Mouse (Mus musculus) heart, adult 9 months (tissue): ENCODE measurements around the gene Hist1h2bh.
"Not testable (repeated sequence)": the region's sequence is repeated elsewhere in the genome, so short reads cannot be mapped to it uniquely, and the experiment has no call there.

Experiments
- DNase-seq, 2 experiments: peaks; one replicate each; pipeline ENCODE4 v3.0.0; 2022; ENCODE audit warnings: low spot score in 2 of 2

Hist1h2bh gene

DNA sequence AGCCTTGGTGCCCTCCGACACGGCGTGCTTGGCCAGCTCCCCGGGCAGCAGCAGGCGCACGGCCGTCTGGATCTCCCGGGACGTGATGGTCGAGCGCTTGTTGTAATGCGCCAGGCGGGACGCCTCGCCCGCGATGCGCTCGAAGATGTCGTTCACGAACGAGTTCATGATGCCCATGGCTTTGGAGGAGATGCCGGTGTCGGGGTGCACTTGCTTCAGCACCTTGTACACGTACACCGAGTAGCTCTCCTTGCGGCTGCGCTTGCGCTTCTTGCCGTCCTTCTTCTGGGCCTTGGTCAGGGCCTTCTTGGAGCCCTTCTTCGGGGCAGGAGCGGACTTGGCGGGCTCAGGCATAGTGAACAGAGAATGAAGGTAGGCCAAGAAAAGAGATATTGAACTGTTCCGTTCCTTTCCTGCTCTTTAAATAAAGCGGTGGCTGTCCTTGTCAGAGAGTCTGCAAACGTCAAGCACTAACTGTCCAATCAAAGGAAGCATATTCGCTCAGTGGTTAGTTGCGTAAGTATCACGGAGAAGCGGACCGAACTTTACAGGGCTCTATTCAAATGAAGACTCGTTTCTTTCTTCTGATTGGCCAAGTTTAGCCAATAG lies at the start of gene Hist1h2bh:
TSS of gene Hist1h2bh (minus strand) at position 394 of the 609 bp plus-strand sequence.
- peak; percentile 88 to 95 for DNase-seq

DNA sequence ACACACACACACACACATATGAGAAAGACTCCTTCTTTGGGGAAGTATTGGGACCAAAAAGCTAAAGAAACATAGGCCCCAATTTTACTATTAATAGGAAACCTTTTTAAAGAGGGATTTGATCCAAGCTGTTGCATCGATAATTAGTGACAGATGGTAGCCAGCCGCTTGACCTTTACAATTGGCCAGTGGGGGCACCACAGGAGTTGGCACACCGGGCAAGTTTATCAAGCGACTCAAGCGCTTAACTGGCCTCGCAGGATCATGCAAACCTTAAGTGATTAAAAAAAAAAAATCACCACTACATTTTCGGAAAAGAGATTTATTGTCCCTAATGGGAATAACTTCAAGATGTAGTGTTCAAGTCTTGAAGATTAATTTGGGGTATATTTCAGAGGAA lies 49.4 kb upstream of the Hist1h2bh start:
- DNase-seq = no peak

DNA sequence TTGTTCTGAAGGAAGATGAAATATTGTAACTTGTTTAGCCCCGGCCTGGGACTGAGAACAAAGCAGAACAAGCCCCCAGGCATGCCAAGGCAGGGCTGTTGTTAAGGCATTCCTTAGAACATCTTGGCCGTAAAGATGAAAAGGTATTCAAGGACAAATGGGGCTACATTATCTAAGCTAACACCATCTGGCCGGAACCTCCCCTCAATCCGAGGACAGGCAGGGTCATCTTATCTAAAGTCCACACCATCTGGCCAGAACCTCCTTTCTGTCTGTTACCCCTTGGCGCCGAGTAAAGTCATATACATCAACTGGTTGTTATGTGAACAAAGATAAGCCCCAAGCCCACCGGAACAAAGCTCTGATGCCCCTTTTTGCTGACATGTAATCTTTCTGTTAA lies 48.7 kb upstream of the Hist1h2bh start:
- DNase-seq = not testable (repeated sequence)

DNA sequence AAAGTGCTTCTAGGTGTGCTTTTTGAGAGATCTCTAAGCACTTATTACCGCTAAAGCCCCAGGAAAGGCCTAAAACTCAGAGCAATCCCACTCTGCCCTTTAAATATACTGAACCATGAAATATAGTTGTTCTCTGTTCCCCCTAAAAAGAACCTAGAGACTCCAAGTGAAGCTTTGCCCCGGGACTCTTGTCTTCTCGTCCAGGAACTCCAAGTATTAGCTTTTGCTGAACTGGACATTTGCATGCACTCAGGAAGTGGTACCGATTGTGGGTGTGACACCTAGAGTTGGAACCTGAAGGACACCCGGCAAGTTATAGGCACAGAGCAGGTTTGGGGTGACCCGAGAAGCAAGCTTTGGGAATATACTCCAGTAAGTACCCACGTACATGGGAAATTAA lies 48.0 kb upstream of the Hist1h2bh start:
- DNase-seq = no peak

DNA sequence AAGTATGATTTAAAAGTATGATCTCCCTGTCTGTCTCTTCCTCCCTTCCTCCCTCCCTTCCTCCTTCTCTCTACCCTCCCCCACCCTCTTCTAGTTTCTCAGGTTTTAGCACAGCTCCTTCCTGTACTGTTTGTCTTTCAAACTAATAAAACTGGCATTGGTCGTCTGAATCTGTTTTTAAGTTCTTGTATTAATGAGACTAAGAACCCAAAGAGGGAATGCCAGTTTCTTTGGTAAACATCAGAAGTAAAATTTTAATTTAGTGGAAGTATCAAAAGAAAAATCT lies 43.7 kb upstream of the Hist1h2bh start:
- no peak for DNase-seq

DNA sequence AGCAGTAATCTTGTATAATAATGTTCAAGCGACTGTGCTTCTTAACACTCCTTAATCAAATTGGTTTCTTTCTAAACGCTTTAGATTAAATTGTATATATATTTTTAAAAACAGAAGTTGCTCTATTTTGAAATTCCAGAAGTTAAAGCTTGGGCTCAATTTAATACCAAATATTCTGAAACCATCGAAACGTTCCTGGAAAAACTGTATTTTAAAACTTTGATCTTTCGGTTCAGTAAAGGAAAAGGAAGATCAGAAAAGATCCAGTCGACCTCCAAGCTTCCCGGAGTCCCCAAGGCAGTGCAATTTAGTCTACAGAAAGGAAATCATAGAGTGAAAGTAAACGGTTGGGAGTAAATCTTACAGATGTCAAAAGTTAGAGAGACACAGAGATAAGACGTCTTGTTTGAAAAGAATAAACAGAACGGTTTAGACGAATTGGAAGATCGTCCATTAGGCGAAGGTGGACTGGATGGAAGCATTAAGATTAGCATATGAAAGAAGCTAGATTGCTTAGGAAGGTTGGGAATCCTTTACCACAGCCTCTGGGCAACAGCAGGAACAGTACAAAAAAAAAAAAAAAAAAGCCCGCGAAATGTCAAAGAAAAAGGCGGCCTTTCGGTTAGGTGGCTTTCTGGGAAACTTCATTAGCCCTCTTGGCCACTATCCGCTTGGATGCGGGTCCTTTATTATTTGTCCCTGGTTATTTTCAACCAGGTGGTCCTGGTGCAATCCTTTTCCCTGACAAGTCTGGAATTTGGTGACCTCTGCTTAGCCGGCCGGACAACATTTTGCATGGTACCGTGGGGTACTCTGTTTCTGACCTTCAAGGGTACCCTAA lies 43.1 kb upstream of the Hist1h2bh start:
- DNase-seq = no peak

DNA sequence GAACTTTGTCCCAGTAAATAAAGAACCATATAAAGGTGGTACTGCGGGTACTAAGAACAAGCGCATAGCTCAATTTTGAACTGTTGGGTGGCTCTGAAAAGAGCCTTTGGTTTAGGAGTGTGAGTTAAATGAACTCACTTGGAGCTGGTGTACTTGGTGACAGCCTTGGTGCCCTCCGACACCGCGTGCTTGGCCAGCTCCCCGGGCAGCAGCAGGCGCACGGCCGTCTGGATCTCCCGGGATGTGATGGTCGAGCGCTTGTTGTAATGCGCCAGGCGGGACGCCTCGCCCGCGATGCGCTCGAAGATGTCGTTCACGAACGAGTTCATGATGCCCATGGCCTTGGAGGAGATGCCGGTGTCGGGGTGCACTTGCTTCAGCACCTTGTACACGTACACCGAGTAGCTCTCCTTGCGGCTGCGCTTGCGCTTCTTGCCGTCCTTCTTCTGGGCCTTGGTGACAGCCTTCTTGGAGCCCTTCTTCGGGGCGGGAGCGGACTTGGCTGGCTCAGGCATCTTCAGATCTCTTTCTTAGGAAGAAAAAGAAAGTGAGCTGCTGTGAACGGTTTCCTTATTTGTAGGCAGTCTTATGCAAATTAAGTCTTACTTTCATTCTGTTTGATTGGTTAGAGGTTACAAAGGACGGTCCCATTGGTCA lies 42.4 kb upstream of the Hist1h2bh start:
- peak; percentile 88 to 93 for DNase-seq

DNA sequence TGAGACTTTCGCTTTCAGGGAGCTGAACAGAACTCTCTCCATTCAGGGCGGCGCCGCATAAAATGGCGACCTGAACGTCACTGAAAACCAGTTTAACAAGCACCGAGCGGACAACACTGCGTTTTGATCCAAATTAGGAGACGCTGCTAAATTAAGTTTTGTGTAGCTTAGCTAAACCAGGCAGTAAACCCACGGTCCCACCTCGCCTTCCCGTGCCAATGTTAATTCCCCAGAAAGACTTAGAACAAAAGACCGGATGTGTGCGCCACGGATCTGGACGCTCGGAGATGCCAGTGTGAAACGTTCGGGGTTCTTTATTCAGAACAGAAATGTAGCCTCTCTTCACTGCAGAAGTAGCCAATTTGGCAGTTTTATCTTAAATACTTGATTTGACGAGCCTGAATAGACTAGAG lies 41.8 kb upstream of the Hist1h2bh start:
- DNase-seq = peak; percentile 69 to 75

DNA sequence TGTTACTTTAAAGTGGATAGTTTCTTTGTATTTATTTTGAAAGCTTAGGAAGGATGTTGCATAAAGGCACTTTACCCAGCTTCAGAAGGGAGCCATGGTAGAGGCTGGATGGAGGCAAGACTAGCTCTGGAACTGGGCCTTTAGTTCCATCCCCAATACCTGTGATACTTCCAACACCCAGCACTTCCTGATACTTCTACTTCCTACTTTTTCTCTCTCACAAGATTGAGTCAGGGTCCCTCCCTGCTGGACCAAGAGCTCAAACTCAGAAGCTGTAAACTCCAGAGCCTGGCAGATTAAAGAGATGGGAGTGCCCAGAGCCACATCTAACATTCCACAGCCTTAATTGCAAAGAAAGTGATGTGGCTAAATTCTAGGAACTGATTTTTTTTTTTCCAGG lies 41.1 kb upstream of the Hist1h2bh start:
- no peak for DNase-seq

DNA sequence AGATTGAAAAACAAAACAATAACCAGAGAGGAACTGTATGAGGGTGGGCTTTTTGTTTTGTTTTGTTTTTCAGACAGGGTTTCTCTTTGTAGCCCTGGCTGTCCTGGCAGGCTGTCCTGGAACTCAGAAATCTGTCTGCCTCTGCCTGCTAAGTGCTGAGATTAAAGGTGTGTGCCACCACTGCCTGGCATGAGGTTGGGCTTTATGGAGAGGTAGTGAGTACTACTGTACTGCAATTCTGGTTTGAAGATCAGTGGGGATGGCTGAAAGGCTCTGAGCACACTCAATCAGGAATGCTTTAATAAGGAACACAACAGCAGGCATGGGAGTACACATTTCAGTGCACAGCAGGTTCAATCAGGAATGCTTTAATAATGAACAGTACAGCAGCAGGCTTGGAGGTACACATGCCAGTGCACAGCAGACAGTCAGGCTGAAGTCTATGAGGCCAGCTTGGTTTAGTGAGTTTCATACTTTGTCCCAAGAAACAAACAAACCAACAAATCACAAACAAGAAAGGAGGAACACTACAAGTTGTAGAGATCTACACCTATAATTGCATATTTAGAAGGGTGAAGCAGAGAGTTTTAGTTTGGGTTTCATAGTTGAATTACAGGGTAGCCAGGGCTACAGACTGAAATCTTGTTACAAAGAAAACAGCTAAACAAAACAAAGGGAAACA lies 40.3 kb upstream of the Hist1h2bh start:
- no peak for DNase-seq

DNA sequence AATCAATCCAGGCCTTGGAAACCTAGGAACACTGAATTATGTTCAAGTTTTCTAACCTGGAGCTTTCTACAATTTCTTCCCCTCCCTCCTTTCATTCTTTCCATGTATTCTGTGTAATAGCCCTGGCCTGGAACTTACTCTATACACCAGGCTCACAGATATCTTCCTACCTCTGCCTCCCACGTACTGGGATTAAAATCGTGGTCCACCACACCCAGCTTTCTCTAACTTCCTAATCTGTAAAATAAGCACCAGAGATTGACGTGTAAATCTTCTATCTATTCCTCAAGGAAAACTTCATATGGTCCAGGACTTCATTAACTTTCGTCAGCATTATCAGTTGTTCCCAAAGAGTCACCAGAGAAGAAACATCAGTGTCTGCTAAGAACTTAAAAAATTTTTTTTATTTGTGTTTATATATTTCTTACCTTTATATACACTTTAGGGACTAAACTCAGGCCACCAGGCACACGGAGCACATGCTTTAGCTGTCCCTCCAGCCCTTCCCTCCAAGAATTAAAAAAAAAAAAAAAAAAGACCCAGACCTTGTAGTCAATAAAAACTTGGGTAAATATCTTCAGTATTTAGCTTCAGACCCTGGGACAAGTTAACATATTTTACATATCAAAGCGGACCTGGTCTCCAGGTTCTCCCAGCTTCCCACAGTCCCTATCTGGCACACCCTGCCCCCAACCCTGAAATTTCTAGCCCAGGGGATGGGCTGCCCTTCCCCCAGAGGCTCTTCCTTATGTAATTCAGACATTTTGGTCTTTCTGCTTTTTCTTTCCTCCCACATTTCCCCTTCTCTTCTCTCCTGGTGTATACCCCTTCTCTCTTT lies 39.2 kb upstream of the Hist1h2bh start:
- DNase-seq = no peak

DNA sequence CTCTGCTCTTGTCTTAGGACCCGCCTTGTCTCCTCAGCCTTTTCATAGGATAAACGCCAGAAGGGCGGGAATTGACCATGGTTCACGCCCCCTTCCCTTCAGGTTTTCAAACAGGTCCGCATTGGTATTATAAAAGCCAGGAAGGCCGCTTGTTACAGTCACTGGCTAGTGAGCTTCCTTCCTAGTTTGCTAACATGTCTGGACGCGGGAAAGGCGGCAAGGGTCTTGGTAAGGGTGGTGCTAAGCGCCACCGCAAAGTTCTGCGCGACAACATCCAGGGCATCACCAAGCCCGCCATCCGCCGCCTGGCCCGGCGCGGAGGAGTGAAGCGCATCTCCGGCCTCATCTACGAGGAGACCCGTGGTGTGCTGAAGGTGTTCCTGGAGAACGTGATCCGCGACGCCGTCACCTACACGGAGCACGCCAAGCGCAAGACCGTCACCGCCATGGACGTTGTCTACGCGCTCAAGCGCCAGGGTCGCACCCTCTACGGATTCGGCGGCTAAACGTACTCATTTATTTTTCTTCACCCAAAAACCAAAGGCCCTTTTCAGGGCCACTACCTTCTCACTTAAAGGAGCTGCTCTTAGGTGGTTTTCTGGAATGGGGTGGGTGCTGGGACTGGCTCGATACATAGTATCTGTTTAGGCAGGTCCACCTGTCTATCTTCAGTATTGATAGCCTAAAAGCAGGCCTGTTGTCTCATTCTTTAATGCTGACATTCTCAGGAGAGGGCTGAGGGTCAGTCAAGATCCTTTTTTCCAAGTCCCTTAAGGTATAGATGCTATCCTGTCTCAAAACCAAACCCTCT lies 38.4 kb upstream of the Hist1h2bh start, which contains the start of gene Hist1h4d:
TSS of gene Hist1h4d (plus strand) at position 191 of the 811 bp plus-strand sequence.
- peak; percentile 99 to 100 for DNase-seq

DNA sequence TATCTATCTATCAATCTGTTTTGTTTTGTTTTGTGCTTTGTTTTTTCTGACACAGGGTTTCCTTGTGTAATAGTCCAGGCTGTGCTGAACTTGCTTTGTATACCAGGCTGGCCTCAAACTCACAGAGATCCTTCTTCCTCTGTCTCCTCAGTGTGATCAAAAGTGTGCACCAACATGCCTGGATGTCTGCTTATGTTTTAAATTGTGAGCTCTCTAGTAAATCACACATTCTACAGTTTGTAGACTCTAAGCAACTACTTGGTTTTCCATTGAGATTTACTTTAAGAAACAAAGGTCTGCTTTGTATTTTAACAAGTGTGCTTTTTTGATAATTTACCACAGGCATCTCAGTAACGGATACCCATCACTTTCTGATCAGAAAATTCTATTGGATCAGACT lies 34.6 kb upstream of the Hist1h2bh start:
- DNase-seq = no peak

DNA sequence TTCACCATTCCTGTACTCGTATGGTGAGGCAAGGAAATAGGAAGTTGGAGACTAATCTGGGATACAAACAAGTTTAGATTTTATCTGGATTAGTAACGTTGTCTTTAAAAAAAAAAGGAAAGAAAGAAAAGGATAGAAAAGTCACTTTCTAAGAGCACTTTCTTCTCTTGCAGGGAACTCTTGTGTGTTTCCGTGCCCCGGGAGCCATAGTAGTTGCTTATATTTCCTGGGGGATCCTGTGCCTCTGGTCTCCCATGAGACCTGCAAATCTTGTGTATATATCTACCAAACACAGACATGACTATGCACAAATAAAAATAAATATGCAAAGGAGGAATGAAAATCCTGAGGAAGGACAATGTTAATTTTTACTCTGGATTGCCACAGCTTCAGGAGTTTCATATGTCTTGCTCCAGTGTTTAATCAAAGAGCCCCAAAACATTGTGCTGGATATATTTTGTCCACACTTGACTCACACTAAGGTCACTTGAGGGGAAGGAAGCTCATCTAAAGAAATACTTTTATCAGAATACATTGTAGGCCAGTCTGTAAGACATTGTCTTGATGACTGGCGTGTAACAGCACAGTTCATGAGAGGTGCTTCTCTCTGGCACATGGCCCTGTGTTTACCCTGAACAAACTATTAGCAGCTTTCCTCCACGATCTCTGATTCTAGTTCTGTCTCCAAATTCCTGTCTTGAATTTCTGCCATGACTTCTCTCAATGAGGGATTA lies 33.9 kb upstream of the Hist1h2bh start:
- DNase-seq = no peak

DNA sequence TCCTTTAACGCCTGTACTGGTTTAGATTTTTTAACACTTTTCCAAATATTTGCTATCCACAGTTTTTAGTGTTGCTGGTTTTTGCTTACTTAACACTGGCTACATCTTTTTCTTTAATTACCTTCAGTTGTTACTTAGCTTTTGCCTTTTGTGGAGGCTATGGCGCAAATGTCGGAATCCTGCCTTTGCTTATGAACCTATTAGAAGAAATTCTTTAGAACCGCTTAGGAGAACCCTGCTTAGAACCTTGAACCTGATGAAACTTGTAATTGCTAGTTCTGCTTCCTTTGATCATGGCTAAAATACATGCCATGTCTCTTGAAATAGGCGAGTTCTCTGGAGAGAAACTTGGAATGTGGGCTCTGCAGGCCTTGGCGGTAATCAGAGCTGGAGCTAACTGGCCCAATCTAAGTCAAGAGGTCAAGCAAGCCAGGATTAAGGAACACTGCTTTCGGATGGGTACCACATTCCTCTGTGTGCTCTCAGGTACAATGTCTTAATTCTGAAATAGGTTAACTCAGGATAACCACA lies 33.2 kb upstream of the Hist1h2bh start:
- DNase-seq = no peak

DNA sequence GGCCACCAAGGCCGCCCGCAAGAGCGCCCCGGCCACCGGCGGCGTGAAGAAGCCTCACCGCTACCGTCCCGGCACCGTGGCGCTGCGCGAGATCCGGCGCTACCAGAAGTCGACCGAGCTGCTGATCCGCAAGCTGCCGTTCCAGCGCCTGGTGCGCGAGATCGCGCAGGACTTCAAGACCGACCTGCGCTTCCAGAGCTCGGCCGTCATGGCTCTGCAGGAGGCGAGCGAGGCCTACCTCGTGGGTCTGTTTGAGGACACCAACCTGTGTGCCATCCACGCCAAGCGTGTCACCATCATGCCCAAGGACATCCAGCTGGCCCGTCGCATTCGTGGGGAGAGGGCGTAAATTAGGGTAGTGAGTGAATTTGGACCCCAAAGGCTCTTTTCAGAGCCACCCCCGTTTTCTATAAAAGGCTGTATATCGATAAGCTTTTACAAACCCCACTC lies 32.7 kb upstream of the Hist1h2bh start:
- not testable (repeated sequence) for DNase-seq

DNA sequence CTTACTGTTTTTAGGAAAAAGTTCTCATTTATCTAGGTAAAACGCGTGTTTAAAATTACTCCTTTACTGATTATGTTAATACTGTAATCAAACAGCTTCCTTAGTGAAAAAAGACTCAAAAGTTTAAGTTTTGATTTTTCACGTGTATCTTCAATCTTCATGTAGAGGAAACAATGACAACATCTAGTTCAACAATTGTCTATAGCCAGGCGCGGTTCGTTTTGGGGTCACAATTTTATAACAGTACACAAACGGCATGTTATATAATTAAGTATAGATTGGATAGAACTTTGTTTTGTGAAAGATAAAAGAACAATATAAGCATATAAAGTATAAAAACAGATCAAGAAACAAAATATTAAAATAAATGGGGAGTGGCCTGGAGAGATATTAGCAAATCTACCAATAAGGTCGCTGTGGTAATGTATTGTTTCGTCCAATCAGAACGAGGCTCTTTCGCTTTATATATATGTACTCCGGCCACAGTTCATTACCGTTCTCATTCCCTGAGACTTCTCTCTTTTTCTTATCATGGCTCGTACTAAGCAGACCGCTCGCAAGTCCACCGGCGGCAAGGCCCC lies 32.2 kb upstream of the Hist1h2bh start, which contains the start of gene Hist1h3d:
TSS of gene Hist1h3d (plus strand) at position 493 of the 581 bp plus-strand sequence.
- peak; percentile 57 to 78 for DNase-seq

DNA sequence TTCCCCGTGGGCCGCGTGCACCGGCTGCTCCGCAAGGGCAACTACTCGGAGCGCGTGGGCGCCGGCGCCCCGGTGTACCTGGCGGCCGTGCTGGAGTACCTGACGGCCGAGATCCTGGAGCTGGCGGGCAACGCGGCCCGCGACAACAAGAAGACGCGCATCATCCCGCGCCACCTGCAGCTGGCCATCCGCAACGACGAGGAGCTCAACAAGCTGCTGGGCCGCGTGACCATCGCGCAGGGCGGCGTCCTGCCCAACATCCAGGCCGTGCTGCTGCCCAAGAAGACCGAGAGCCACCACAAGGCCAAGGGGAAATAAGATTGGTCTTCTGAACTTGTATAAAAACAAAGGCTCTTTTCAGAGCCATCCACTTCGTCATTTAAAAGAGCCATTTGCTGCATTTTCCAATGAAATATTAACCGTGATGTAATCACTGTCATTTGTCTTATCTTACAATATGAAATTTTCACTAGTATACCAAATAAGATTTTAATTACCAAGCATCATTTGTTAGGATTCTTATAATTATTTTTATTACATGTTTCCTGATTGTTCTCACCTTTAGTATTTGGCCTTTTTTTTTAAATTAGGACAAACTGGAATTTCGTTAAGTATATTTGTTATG lies 31.5 kb upstream of the Hist1h2bh start:
- not testable (repeated sequence) for DNase-seq
